Comparison of ENCODE assay signal across 18 mouse cellular contexts in genomic region chr6:140577822-140578170, GRCm38 (mm10). TPM values are rescaled to one million over a fixed set of nuclear protein-coding genes. Genes with fewer than 3 reads are reported as not detected.
DNase-seq lines count a peak whose midpoint lies in the region; ATAC-seq and TF ChIP-seq lines count a peak whose summit lies in the region.
"Had no signal": no experiment of that assay in that cellular context is flagged by ENCODE, and none has a peak within 500 bp of the region (broad histone marks: within the 10 kb centered on the region; RNA-seq: fewer than 3 reads in every experiment).

No protein-coding gene starts in this region.

- H3K27ac ChIP-seq in liver, embryonic 11.5 days (ENCODE audit: low read depth, low read length), result no peak overlapping the region
- no peak overlapping the region for H3K27ac ChIP-seq in liver, postnatal 0 days (ENCODE audit: low read depth)
- no peak overlapping the region for H3K27ac ChIP-seq in liver, embryonic 13.5 days
- no peak overlapping the region for H3K27ac ChIP-seq in hindbrain, postnatal 0 days
- no peak overlapping the region for H3K27ac ChIP-seq in stomach, postnatal 0 days (replicated peaks)
- H3K27ac ChIP-seq: embryonic facial prominence, embryonic 12.5 days; forebrain, embryonic 12.5 days; hindbrain, embryonic 15.5 days had no signal

- peak; percentile 69 for ATAC-seq in liver, embryonic 11.5 days (replicated peaks; ENCODE audit: low FRiP score)
- ATAC-seq in liver, postnatal 0 days, result no peak
- peak; percentile 55; the same call in 1 of the 2 replicates for ATAC-seq in liver, embryonic 13.5 days (ENCODE audit: low read depth)
- peak; percentile 86 for ATAC-seq in megakaryocyte-erythroid progenitor cell, adult 5-6 weeks (replicated peaks; ENCODE audit: low FRiP score, low TSS enrichment, poor library complexity, severe bottlenecking)
- no peak for ATAC-seq in hindbrain, postnatal 0 days
- no peak for ATAC-seq in stomach, postnatal 0 days (ENCODE audit: low FRiP score, low TSS enrichment)
- ATAC-seq: forebrain, postnatal 0 days had no signal

- no peaks in the 10 kb centered on the region for H3K9me3 ChIP-seq in liver, embryonic 11.5 days (ENCODE audit: control insufficient read depth, low read length)
- no peaks in the 10 kb centered on the region for H3K9me3 ChIP-seq in liver, postnatal 0 days (ENCODE audit: low read length)
- H3K9me3 ChIP-seq in liver, embryonic 13.5 days (replicated peaks), result no peaks in the 10 kb centered on the region
- H3K9me3 ChIP-seq in hindbrain, postnatal 0 days (ENCODE audit: low read length), result no peaks in the 10 kb centered on the region
- H3K9me3 ChIP-seq in stomach, postnatal 0 days (ENCODE audit: control insufficient read depth, low read length), result no peaks in the 10 kb centered on the region
- H3K9me3 ChIP-seq: embryonic facial prominence, embryonic 12.5 days; forebrain, embryonic 12.5 days; heart, embryonic 12.5 days; hindbrain, embryonic 15.5 days had no signal

- H3K4me3 ChIP-seq in liver, embryonic 11.5 days (ENCODE audit: low read depth, low read length), result no peak overlapping the region
- H3K4me3 ChIP-seq in liver, postnatal 0 days (ENCODE audit: low read depth, low read length), result no peak overlapping the region
- H3K4me3 ChIP-seq in liver, embryonic 13.5 days (replicated peaks), result no peak overlapping the region
- no peak overlapping the region for H3K4me3 ChIP-seq in hindbrain, postnatal 0 days (ENCODE audit: low read length)
- no peak overlapping the region for H3K4me3 ChIP-seq in stomach, postnatal 0 days (ENCODE audit: low read depth, low read length)
- H3K4me3 ChIP-seq: embryonic facial prominence, embryonic 12.5 days; forebrain, embryonic 12.5 days; heart, embryonic 12.5 days; hindbrain, embryonic 15.5 days had no signal

- no peak overlapping the region for H3K4me2 ChIP-seq in liver, embryonic 11.5 days
- H3K4me2 ChIP-seq in liver, postnatal 0 days (ENCODE audit: low read depth, low read length), result no peak overlapping the region
- no peak overlapping the region for H3K4me2 ChIP-seq in liver, embryonic 13.5 days
- H3K4me2 ChIP-seq in hindbrain, postnatal 0 days (ENCODE audit: low read depth, low read length), result no peak overlapping the region
- H3K4me2 ChIP-seq in stomach, postnatal 0 days (replicated peaks; ENCODE audit: low read depth), result no peak overlapping the region
- H3K4me2 ChIP-seq: embryonic facial prominence, embryonic 12.5 days; forebrain, embryonic 12.5 days; heart, embryonic 12.5 days; hindbrain, embryonic 15.5 days had no signal

- H3K36me3 ChIP-seq in liver, embryonic 11.5 days (ENCODE audit: control insufficient read depth, insufficient read depth, low read length), result peaks cover 4% of the 10 kb centered on the region; the same call in 1 of the 2 replicates
- peaks cover 4% of the 10 kb centered on the region; the same call in 1 of the 2 replicates for H3K36me3 ChIP-seq in liver, postnatal 0 days (replicated peaks; ENCODE audit: insufficient read depth, low read length)
- peaks cover 11% of the 10 kb centered on the region; the same call in 1 of the 2 replicates for H3K36me3 ChIP-seq in liver, embryonic 13.5 days
- peaks cover 31% of the 10 kb centered on the region for H3K36me3 ChIP-seq in hindbrain, postnatal 0 days (ENCODE audit: insufficient read depth, low read length)
- peaks cover 6% of the 10 kb centered on the region for H3K36me3 ChIP-seq in stomach, postnatal 0 days (ENCODE audit: control insufficient read depth, insufficient read depth, low read length)

- DNase-seq in liver, embryonic 11.5 days (ENCODE audit: low spot score), result no peak
- DNase-seq in liver, postnatal 0 days, result no peak
- peak; percentile 39 for DNase-seq in ES-CJ7 (ENCODE audit: low read depth, low spot score)
- DNase-seq in liver, embryonic 13.5 days, result no peak
- DNase-seq in thymus, postnatal 14 days, result no peak
- DNase-seq in hindbrain, postnatal 0 days (ENCODE audit: low spot score), result no peak
- no peak for DNase-seq in stomach, postnatal 0 days (ENCODE audit: low spot score)
- DNase-seq: adrenal gland, postnatal 10 days; cerebellum, adult 11 months; cerebellum, adult 8-10 months; cerebellum, postnatal 14 days; forebrain, postnatal 0 days; gastrocnemius, postnatal 14 days had no signal

- WGBS in liver, embryonic 11.5 days, result 79% methylated on average over 4 of the region's 4 CpGs
- 74% methylated on average over 4 of the region's 4 CpGs for WGBS in liver, postnatal 0 days (ENCODE audit: insufficient replicate concordance)
- WGBS in liver, embryonic 13.5 days (ENCODE audit: insufficient replicate concordance), result 55% methylated on average over 4 of the region's 4 CpGs
- 90% methylated on average over 4 of the region's 4 CpGs for WGBS in hindbrain, postnatal 0 days
- 76% methylated on average over 4 of the region's 4 CpGs for WGBS in stomach, postnatal 0 days

- H3K27me3 ChIP-seq in liver, embryonic 11.5 days (replicated peaks; ENCODE audit: control insufficient read depth, insufficient read depth, low read length), result no peaks in the 10 kb centered on the region
- H3K27me3 ChIP-seq in liver, postnatal 0 days (ENCODE audit: insufficient read depth, low read length), result no peaks in the 10 kb centered on the region
- H3K27me3 ChIP-seq in liver, embryonic 13.5 days, result no peaks in the 10 kb centered on the region
- H3K27me3 ChIP-seq in hindbrain, postnatal 0 days (ENCODE audit: insufficient read depth, low read length), result no peaks in the 10 kb centered on the region
- no peaks in the 10 kb centered on the region for H3K27me3 ChIP-seq in stomach, postnatal 0 days (ENCODE audit: control insufficient read depth, insufficient read depth, low read length)
- H3K27me3 ChIP-seq: embryonic facial prominence, embryonic 12.5 days; forebrain, embryonic 12.5 days; heart, embryonic 12.5 days; hindbrain, embryonic 15.5 days had no signal

- TF ChIP-seq EP300 in liver, postnatal 0 days (IDR thresholded peaks at IDR 0.05; ENCODE audit: low read depth), result no peak
- TF ChIP-seq EP300 in stomach, postnatal 0 days (optimal IDR thresholded peaks at IDR 0.05), result no peak

- TF ChIP-seq CTCF in liver, postnatal 0 days (IDR thresholded peaks at IDR 0.05; ENCODE audit: low read depth), result no peak
- TF ChIP-seq CTCF in hindbrain, postnatal 0 days (IDR thresholded peaks at IDR 0.05; ENCODE audit: low read depth), result no peak
- TF ChIP-seq CTCF in stomach, postnatal 0 days (IDR thresholded peaks at IDR 0.05; ENCODE audit: low read depth), result no peak; the same call in 1 of the 2 replicates

- H3K4me1 ChIP-seq in liver, embryonic 11.5 days (replicated peaks; ENCODE audit: control insufficient read depth, insufficient read depth, low read length), result no peaks in the 10 kb centered on the region
- peaks cover 6% of the 10 kb centered on the region for H3K4me1 ChIP-seq in liver, postnatal 0 days (ENCODE audit: insufficient read depth)
- H3K4me1 ChIP-seq in liver, embryonic 13.5 days (replicated peaks), result no peaks in the 10 kb centered on the region
- H3K4me1 ChIP-seq in hindbrain, postnatal 0 days (ENCODE audit: insufficient read depth, low read length), result no peaks in the 10 kb centered on the region
- no peaks in the 10 kb centered on the region for H3K4me1 ChIP-seq in stomach, postnatal 0 days (replicated peaks; ENCODE audit: control insufficient read depth, insufficient read depth)
- H3K4me1 ChIP-seq: embryonic facial prominence, embryonic 12.5 days; forebrain, embryonic 12.5 days; heart, embryonic 12.5 days; hindbrain, embryonic 15.5 days had no signal

- H3K9ac ChIP-seq in liver, embryonic 11.5 days (ENCODE audit: low read depth, low read length), result no peak overlapping the region
- H3K9ac ChIP-seq in liver, postnatal 0 days (replicated peaks), result no peak overlapping the region
- no peak overlapping the region for H3K9ac ChIP-seq in liver, embryonic 13.5 days
- H3K9ac ChIP-seq in hindbrain, postnatal 0 days (replicated peaks; ENCODE audit: low read length), result no peak overlapping the region
- no peak overlapping the region for H3K9ac ChIP-seq in stomach, postnatal 0 days (ENCODE audit: low read length)
- H3K9ac ChIP-seq: embryonic facial prominence, embryonic 12.5 days; forebrain, embryonic 12.5 days; forebrain, postnatal 0 days; heart, embryonic 12.5 days; hindbrain, embryonic 15.5 days had no signal

RNA-seq across cellular contexts. Expression of gene Aebp2, which starts 44.7 kb away (rescaled TPM):
- 10.3 and 10.5 TPM in 2 replicates for polyA plus RNA-seq in liver, embryonic 11.5 days (2014; fragmentation: Nextera tagmentation; extraction: Ambion mirVana)
- polyA plus RNA-seq in liver, postnatal 0 days (2015; fragmentation: Nextera tagmentation; extraction: Ambion mirVana), result 3.5 and 3.7 TPM in 2 replicates
- polyA plus RNA-seq in liver, embryonic 13.5 days (2015; fragmentation: Nextera tagmentation; extraction: Ambion mirVana), result 3.0 and 3.7 TPM in 2 replicates
- 41.5 and 55.5 TPM in 2 replicates for total RNA-seq in megakaryocyte-erythroid progenitor cell, adult 5-6 weeks (2014; fragmentation: Nextera tagmentation)
- total RNA-seq in megakaryocyte-erythroid progenitor cell, adult 5-6 weeks (2017), result 70.7 and 71.0 TPM in 2 replicates
- total RNA-seq in hindbrain, postnatal 0 days (2014; rRNA removed), result 29.3 and 30.4 TPM in 2 replicates
- 5.1 and 5.9 TPM in 2 replicates for polyA plus RNA-seq in hindbrain, postnatal 0 days (2015; fragmentation: Nextera tagmentation; extraction: Ambion mirVana)
- polyA plus RNA-seq in stomach, postnatal 0 days (2015; fragmentation: Nextera tagmentation; extraction: Ambion mirVana), result 7.3 and 8.0 TPM in 2 replicates

Comparison
In these comparisons a context has a peak if more than half of its experiments do, and no peak if none do; other contexts are left out.
1. ATAC-seq: peak in liver, embryonic 11.5 days (single experiment), liver, embryonic 13.5 days (single experiment) and megakaryocyte-erythroid progenitor cell, adult 5-6 weeks (single experiment); none in liver, postnatal 0 days (single experiment), hindbrain, postnatal 0 days (single experiment) and stomach, postnatal 0 days (single experiment).